Mouse (Mus musculus): Measurements from ENCODE around the gene Tkfc. TPM values are rescaled to one million over a fixed set of nuclear protein-coding genes. Genes with fewer than 3 reads are reported as not detected.

Gene Tkfc
- polyA plus RNA-seq, 1 experiment = 16.7 TPM

DNA sequence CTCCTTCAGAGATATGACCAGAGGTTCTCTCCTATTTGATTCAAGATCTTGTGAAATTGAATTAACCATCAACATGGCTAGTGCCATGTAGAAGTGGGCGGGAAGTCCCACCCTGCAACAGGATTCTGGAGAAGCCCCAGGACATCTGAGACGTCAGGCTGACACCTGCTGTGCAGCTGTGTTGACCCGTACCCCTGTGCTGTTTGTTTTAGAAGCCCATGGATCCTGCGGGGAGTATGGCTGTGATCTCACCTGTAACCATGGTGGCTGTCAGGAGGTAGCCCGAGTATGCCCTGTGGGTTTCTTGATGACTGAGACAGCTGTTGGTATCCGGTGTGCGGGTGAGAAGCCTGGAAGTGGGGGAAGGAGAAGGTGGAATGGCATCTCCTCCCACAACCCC, 32.4 kb upstream of the Tkfc start:
- no peak for TF ChIP-seq MAX (IDR thresholded peaks at IDR 0.05; ENCODE audit: low read depth)
- TF ChIP-seq MYOD1 (IDR thresholded peaks at IDR 0.05; ENCODE audit: control insufficient read depth in 1 of 3, insufficient read length in 2 of 3, low read depth in 2 of 3) = peak in 2 of 3 experiments; percentile 53 to 76
- TF ChIP-seq SRF (IDR thresholded peaks at IDR 0.05; ENCODE audit: control insufficient read depth, insufficient read length, low read depth) = no peak
- no peak for TF ChIP-seq POLR2AphosphoS2 (IDR thresholded peaks at IDR 0.05; ENCODE audit: insufficient read length, low read depth)
- no peak for TF ChIP-seq REST (IDR thresholded peaks at IDR 0.05; ENCODE audit: insufficient read depth, insufficient read length)
- TF ChIP-seq MYOG (IDR thresholded peaks at IDR 0.05; ENCODE audit: control insufficient read depth in 1 of 3, insufficient read depth in 1 of 3, insufficient read length in 2 of 3, low read depth in 2 of 3) = peak in 1 of 3 experiments; percentile 68
- peak; percentile 21 for TF ChIP-seq TCF3 (IDR thresholded peaks at IDR 0.05; ENCODE audit: insufficient read length, low read depth)
- TF ChIP-seq TCF12 (IDR thresholded peaks at IDR 0.05; ENCODE audit: insufficient read depth, poor library complexity, severe bottlenecking) = peak; percentile 25
- peaks cover 3% of the 10 kb centered on the region for H3K36me3 ChIP-seq (ENCODE audit: control insufficient read depth, insufficient read depth)
- no peaks in the 10 kb centered on the region for H3K79me2 ChIP-seq (ENCODE audit: control insufficient read depth, insufficient read depth)

DNA sequence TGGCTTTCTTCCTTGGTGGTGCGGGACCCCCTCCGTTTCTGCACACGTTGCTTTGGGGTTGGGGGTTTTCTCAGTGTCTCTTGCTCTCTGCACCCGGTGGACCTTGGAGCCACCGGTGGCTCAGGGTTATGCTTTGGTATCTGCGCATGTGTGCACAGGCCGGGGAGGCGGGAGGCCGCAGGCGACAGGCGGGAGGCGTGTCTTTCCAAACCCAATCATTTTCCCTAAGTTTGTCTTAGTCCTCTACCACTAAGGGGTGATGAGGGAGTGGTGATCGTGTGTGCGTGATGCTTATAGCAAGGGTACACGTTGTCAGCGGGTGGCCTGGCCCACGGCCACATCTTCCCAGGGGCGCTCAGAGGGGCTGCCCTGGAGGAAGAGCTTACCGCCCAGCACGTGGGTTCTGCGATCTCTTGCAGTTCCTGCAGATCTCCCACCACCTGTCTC, 29.4 kb upstream of the Tkfc start:
- H3K36me3 ChIP-seq (ENCODE audit: control insufficient read depth, insufficient read depth) = peaks cover 16% of the 10 kb centered on the region
- H3K27me3 ChIP-seq (ENCODE audit: control insufficient read depth, insufficient read depth, insufficient read length) = no peaks in the 10 kb centered on the region
- no peak overlapping the region for H3K4me3 ChIP-seq
- no peaks in the 10 kb centered on the region for H3K79me2 ChIP-seq (ENCODE audit: control insufficient read depth, insufficient read depth)
- H3K4me2 ChIP-seq (ENCODE audit: low read depth) = no peak overlapping the region
- H3ac ChIP-seq (ENCODE audit: control insufficient read depth, insufficient read length) = no peak overlapping the region
- TF ChIP-seq POLR2AphosphoS2 (IDR thresholded peaks at IDR 0.05; ENCODE audit: insufficient read length, low read depth) (no peak), E2F4 (IDR thresholded peaks at IDR 0.05; ENCODE audit: insufficient read depth) (no peak), MAX (IDR thresholded peaks at IDR 0.05; ENCODE audit: low read depth) (no peak), TCF3 (IDR thresholded peaks at IDR 0.05; ENCODE audit: insufficient read length, low read depth) (no peak), TCF12 (IDR thresholded peaks at IDR 0.05; ENCODE audit: insufficient read depth, poor library complexity, severe bottlenecking) (no peak), REST (IDR thresholded peaks at IDR 0.05; ENCODE audit: insufficient read depth, insufficient read length) (no peak), USF1 (IDR thresholded peaks at IDR 0.05; ENCODE audit: low read depth) (no peak), MYOD1 (IDR thresholded peaks at IDR 0.05; ENCODE audit: control insufficient read depth in 1 of 3, insufficient read length in 2 of 3, low read depth in 2 of 3) (no peak), POLR2A (IDR thresholded peaks at IDR 0.05; ENCODE audit: insufficient read length, low read depth) (no peak), CEBPB (IDR thresholded peaks at IDR 0.05; ENCODE audit: insufficient read depth, poor library complexity, severe bottlenecking) (no peak), MYOG (IDR thresholded peaks at IDR 0.05; ENCODE audit: control insufficient read depth in 1 of 3, insufficient read depth in 1 of 3, insufficient read length in 2 of 3, low read depth in 2 of 3) (no peak), SRF (IDR thresholded peaks at IDR 0.05; ENCODE audit: control insufficient read depth, insufficient read length, low read depth) (no peak)

More for the DNA sequence above, 32.4 kb upstream of the Tkfc start:
- Histone ChIP-seq H3K27me3 (ENCODE audit: control insufficient read depth, insufficient read depth, insufficient read length) (no peaks in the 10 kb centered on the region), H3ac (ENCODE audit: control insufficient read depth, insufficient read length) (no peak overlapping the region), H3K4me3 (no peak overlapping the region), H3K4me2 (ENCODE audit: low read depth) (no peak overlapping the region)

GRCm38 (mm10) chr19:10634106-10634871, 28.8 kb upstream of the Tkfc start, which contains the start of gene Vwce:
Gene Vwce (plus strand): TSS chr19:10634213.
- H3K36me3 ChIP-seq (ENCODE audit: control insufficient read depth, insufficient read depth) = peaks cover 22% of the 10 kb centered on the region
- no peak within 1 kb of the TSS for H3K4me3 ChIP-seq
- no peak within 1 kb of the TSS for H3ac ChIP-seq (ENCODE audit: control insufficient read depth, insufficient read length)
- no peaks in the 10 kb centered on the region for H3K27me3 ChIP-seq (ENCODE audit: control insufficient read depth, insufficient read depth, insufficient read length)
- TF ChIP-seq CEBPB (IDR thresholded peaks at IDR 0.05; ENCODE audit: insufficient read depth, poor library complexity, severe bottlenecking) = no peak
- no peak within 1 kb of the TSS for H3K4me2 ChIP-seq (ENCODE audit: low read depth)
- H3K79me2 ChIP-seq (ENCODE audit: control insufficient read depth, insufficient read depth) = no peaks in the 10 kb centered on the region

DNA sequence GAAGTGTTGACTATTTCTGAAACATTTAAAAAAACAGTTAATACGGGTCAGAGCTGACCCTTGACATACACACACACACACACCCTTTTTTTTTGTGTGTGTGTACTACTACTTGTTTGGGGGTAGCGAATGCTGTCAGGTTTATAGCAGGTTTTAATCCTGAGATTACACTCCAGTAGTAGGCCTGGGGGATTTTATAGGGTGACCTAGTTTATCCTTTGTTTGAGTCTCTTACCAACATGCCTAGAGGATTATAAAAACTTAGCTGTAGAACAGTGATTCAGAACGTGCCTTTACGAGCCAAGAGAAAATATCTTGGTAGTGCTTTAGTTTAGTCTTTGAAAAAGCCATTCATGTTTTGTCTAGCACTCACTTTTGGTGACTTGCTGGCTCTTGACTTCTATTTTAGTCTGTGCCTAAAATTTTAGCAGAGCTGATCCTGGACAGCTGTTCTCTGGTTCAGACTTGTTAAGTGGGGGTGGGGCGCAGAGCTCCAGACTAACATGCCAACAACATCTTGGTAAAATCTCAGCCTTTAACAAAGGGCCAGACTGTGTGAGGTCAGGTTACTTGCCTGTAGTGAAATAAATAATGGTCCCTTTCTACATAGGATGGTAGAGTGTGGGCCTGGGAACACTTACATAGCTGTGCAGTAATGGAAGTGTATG, 3.3 kb upstream of the Tkfc start:
- H3K4me2 ChIP-seq (ENCODE audit: low read depth) = peak overlapping the region; percentile 89
- peaks cover 50% of the 10 kb centered on the region for H3K36me3 ChIP-seq (ENCODE audit: control insufficient read depth, insufficient read depth)
- H3K4me3 ChIP-seq = no peak overlapping the region
- no peaks in the 10 kb centered on the region for H3K27me3 ChIP-seq (ENCODE audit: control insufficient read depth, insufficient read depth, insufficient read length)
- peaks cover 70% of the 10 kb centered on the region for H3K79me2 ChIP-seq (ENCODE audit: control insufficient read depth, insufficient read depth)
- no peak overlapping the region for H3ac ChIP-seq (ENCODE audit: control insufficient read depth, insufficient read length)
- TF ChIP-seq MYOG (IDR thresholded peaks at IDR 0.05; ENCODE audit: control insufficient read depth in 1 of 3, insufficient read depth in 1 of 3, insufficient read length in 2 of 3, low read depth in 2 of 3) (peak in 2 of 3 experiments; percentile 41 to 80), MYOD1 (IDR thresholded peaks at IDR 0.05; ENCODE audit: control insufficient read depth in 1 of 3, insufficient read length in 2 of 3, low read depth in 2 of 3) (peak; percentile 50 to 64 (median 60)), TCF12 (IDR thresholded peaks at IDR 0.05; ENCODE audit: insufficient read depth, poor library complexity, severe bottlenecking) (peak; percentile 63), POLR2A (IDR thresholded peaks at IDR 0.05; ENCODE audit: insufficient read length, low read depth) (no peak)

Data from myocyte (in vitro differentiated cells).